Mouse (Mus musculus) ovary, postnatal 36 days (tissue): Measurements from ENCODE around the gene A730071L15Rik.

Experiments
- DNase-seq: peaks from one replicate; pipeline ENCODE4 v3.0.0; 2022; ENCODE audit warnings: low spot score, mixed read lengths

The A730071L15Rik gene

GRCm38 (mm10) chr11:6183246-6183645, 16.6 kb upstream of the A730071L15Rik start:
- no peak for DNase-seq

- DNase-seq, result no peak
Measured at GRCm38 (mm10) chr11:6184202-6184935, 15.5 kb upstream of the A730071L15Rik start.

- no peak for DNase-seq
Measured at GRCm38 (mm10) chr11:6187399-6187798, 12.4 kb upstream of the A730071L15Rik start.

- peak; percentile 80 for DNase-seq
Measured at GRCm38 (mm10) chr11:6187878-6188277, 12.0 kb upstream of the A730071L15Rik start.

- no peak for DNase-seq
Measured at GRCm38 (mm10) chr11:6196780-6197179, 3.0 kb upstream of the A730071L15Rik start.

GRCm38 (mm10) chr11:6198449-6198848, 1.4 kb upstream of the A730071L15Rik start:
- DNase-seq, result no peak

- peak; percentile 87 for DNase-seq
Measured at GRCm38 (mm10) chr11:6200087-6200569, 299 bp downstream of the A730071L15Rik start, which contains the start of gene Nudcd3. Gene Nudcd3, minus strand, starts transcription at chr11:6200415.

- DNase-seq, result no peak
Measured at GRCm38 (mm10) chr11:6200570-6200969, 741 bp downstream of the A730071L15Rik start.

- DNase-seq, result no peak
Measured at GRCm38 (mm10) chr11:6207090-6207489, 7.3 kb downstream of the A730071L15Rik start.

GRCm38 (mm10) chr11:6208158-6208557, 8.3 kb downstream of the A730071L15Rik start:
- DNase-seq, result no peak

- no peak for DNase-seq
Measured at GRCm38 (mm10) chr11:6216834-6217233, 17.0 kb downstream of the A730071L15Rik start.

- DNase-seq, result no peak
Measured at GRCm38 (mm10) chr11:6218189-6218896, 18.5 kb downstream of the A730071L15Rik start.

- no peak for DNase-seq
Measured at GRCm38 (mm10) chr11:6219967-6220366, 20.1 kb downstream of the A730071L15Rik start.

GRCm38 (mm10) chr11:6222187-6222586, 22.4 kb downstream of the A730071L15Rik start:
- no peak for DNase-seq

GRCm38 (mm10) chr11:6224541-6225229, 24.9 kb downstream of the A730071L15Rik start:
- DNase-seq, result no peak

- no peak for DNase-seq
Measured at GRCm38 (mm10) chr11:6230012-6230411, 30.2 kb downstream of the A730071L15Rik start, which contains the start of gene Npc1l1. Gene Npc1l1, minus strand, starts transcription at chr11:6230143.

GRCm38 (mm10) chr11:6233025-6233424, 33.2 kb downstream of the A730071L15Rik start:
- no peak for DNase-seq

- DNase-seq, result no peak
Measured at GRCm38 (mm10) chr11:6244707-6245106, 44.9 kb downstream of the A730071L15Rik start.
